Mouse (Mus musculus): ENCODE measurements around the gene Sf3b4. TPM values are rescaled to one million over a fixed set of nuclear protein-coding genes. Genes with fewer than 3 reads are reported as not detected.
"Not testable (repeated sequence)": the region's sequence is repeated elsewhere in the genome, so short reads cannot be mapped to it uniquely, and the experiment has no call there.

Gene Sf3b4
- total and polyA plus RNA-seq, 2 experiments from 2014 or later, result 94.8 to 144 TPM

GRCm38 (mm10) chr3:96170976-96171545 lies 1.1 kb upstream of the Sf3b4 start:
- Histone ChIP-seq H3K27ac (peak overlapping the region; percentile 99), H3K9ac (replicated peaks; ENCODE audit: low read length) (peak overlapping the region; percentile 89), H3K4me2 (ENCODE audit: low read depth, low read length) (peak overlapping the region; percentile 98), H3K4me3 (ENCODE audit: low read length) (peak overlapping the region; percentile 95), H3K36me3 (ENCODE audit: insufficient read depth, low read length) (peaks cover 17% of the 10 kb centered on the region), H3K27me3 (ENCODE audit: insufficient read depth, low read length) (no peaks in the 10 kb centered on the region), H3K4me1 (ENCODE audit: insufficient read depth, low read length) (peaks cover 11% of the 10 kb centered on the region), H3K9me3 (ENCODE audit: low read length) (no peaks in the 10 kb centered on the region)
- no peak for ATAC-seq
- no peak for DNase-seq (ENCODE audit: low spot score)
- TF ChIP-seq CTCF (IDR thresholded peaks at IDR 0.05; ENCODE audit: low read depth), result no peak
- 74% methylated on average over 10 of the region's 10 CpGs for WGBS

GRCm38 (mm10) chr3:96171583-96172196 lies 442 bp upstream of the Sf3b4 start:
- ATAC-seq, result peak; percentile 10; the same call in 1 of the 2 replicates
- Histone ChIP-seq H3K4me1 (ENCODE audit: insufficient read depth, low read length) (peaks cover 11% of the 10 kb centered on the region), H3K4me3 (ENCODE audit: low read length) (peak overlapping the region; percentile 95), H3K27me3 (ENCODE audit: insufficient read depth, low read length) (no peaks in the 10 kb centered on the region), H3K9ac (replicated peaks; ENCODE audit: low read length) (peak overlapping the region; percentile 89), H3K4me2 (ENCODE audit: low read depth, low read length) (peak overlapping the region; percentile 98), H3K27ac (peak overlapping the region; percentile 99), H3K36me3 (ENCODE audit: insufficient read depth, low read length) (peaks cover 22% of the 10 kb centered on the region), H3K9me3 (ENCODE audit: low read length) (no peaks in the 10 kb centered on the region)
- no peak for TF ChIP-seq CTCF (IDR thresholded peaks at IDR 0.05; ENCODE audit: low read depth)
- WGBS, result 21% methylated on average over 18 of the region's 18 CpGs
- DNase-seq (ENCODE audit: low spot score), result no peak

- DNase-seq (ENCODE audit: low spot score), result no peak
These were observed 1.1 kb downstream of the Sf3b4 start for GRCm38 (mm10) chr3:96173185-96173584.

GRCm38 (mm10) chr3:96174042-96174441 lies 1.9 kb downstream of the Sf3b4 start:
- peaks cover 32% of the 10 kb centered on the region for H3K36me3 ChIP-seq (ENCODE audit: insufficient read depth, low read length)
- H3K4me1 ChIP-seq (ENCODE audit: insufficient read depth, low read length), result peaks cover 11% of the 10 kb centered on the region
- not testable (repeated sequence) for H3K4me3 ChIP-seq (ENCODE audit: low read length); H3K27ac ChIP-seq; H3K27me3 ChIP-seq (ENCODE audit: insufficient read depth, low read length); ATAC-seq; DNase-seq (ENCODE audit: low spot score); H3K4me2 ChIP-seq (ENCODE audit: low read depth, low read length); H3K9ac ChIP-seq (replicated peaks; ENCODE audit: low read length); H3K9me3 ChIP-seq (ENCODE audit: low read length)
- WGBS, result 65% methylated on average over 4 of the region's 4 CpGs

More at GRCm38 (mm10) chr3:96173185-96173584, 1.1 kb downstream of the Sf3b4 start:
- ATAC-seq, result no peak
- peak overlapping the region; percentile 89 for H3K9ac ChIP-seq (replicated peaks; ENCODE audit: low read length)
- WGBS, result 37% methylated on average over 7 of the region's 7 CpGs
- H3K9me3 ChIP-seq (ENCODE audit: low read length), result no peaks in the 10 kb centered on the region
- H3K4me1 ChIP-seq (ENCODE audit: insufficient read depth, low read length), result peaks cover 11% of the 10 kb centered on the region
- H3K27me3 ChIP-seq (ENCODE audit: insufficient read depth, low read length), result no peaks in the 10 kb centered on the region
- peak overlapping the region; percentile 99; the same call in 1 of the 2 replicates for H3K27ac ChIP-seq
- H3K4me3 ChIP-seq (ENCODE audit: low read length), result peak overlapping the region; percentile 95
- H3K36me3 ChIP-seq (ENCODE audit: insufficient read depth, low read length), result peaks cover 30% of the 10 kb centered on the region
- peak overlapping the region; percentile 98 for H3K4me2 ChIP-seq (ENCODE audit: low read depth, low read length)
- no peak for TF ChIP-seq CTCF (IDR thresholded peaks at IDR 0.05; ENCODE audit: low read depth)

GRCm38 (mm10) chr3:96175251-96175650 lies 3.1 kb downstream of the Sf3b4 start:
- no peak overlapping the region for H3K4me3 ChIP-seq (ENCODE audit: low read length)
- H3K27me3 ChIP-seq (ENCODE audit: insufficient read depth, low read length), result no peaks in the 10 kb centered on the region
- H3K36me3 ChIP-seq (ENCODE audit: insufficient read depth, low read length), result peaks cover 29% of the 10 kb centered on the region
- no peak for TF ChIP-seq CTCF (IDR thresholded peaks at IDR 0.05; ENCODE audit: low read depth)
- H3K4me2 ChIP-seq (ENCODE audit: low read depth, low read length), result no peak overlapping the region
- H3K9ac ChIP-seq (replicated peaks; ENCODE audit: low read length), result no peak overlapping the region
- ATAC-seq (no peak), DNase-seq (ENCODE audit: low spot score) (no peak)
- no peak overlapping the region for H3K27ac ChIP-seq
- WGBS, result 94% methylated on average over 6 of the region's 6 CpGs
- H3K9me3 ChIP-seq (ENCODE audit: low read length), result no peaks in the 10 kb centered on the region
- H3K4me1 ChIP-seq (ENCODE audit: insufficient read depth, low read length), result peaks cover 11% of the 10 kb centered on the region

GRCm38 (mm10) chr3:96178427-96178826 lies 6.3 kb downstream of the Sf3b4 start:
- Histone ChIP-seq H3K36me3 (ENCODE audit: insufficient read depth, low read length) (peaks cover 29% of the 10 kb centered on the region), H3K27ac (no peak overlapping the region), H3K9me3 (ENCODE audit: low read length) (no peaks in the 10 kb centered on the region), H3K27me3 (ENCODE audit: insufficient read depth, low read length) (no peaks in the 10 kb centered on the region), H3K4me3 (ENCODE audit: low read length) (no peak overlapping the region), H3K4me1 (ENCODE audit: insufficient read depth, low read length) (peaks cover 13% of the 10 kb centered on the region; the same call in 1 of the 2 replicates), H3K9ac (replicated peaks; ENCODE audit: low read length) (no peak overlapping the region), H3K4me2 (ENCODE audit: low read depth, low read length) (no peak overlapping the region)
- whole genome bisulfite sequencing, result 96% methylated on average over 4 of the region's 4 CpGs
- ATAC-seq, result no peak
- no peak for DNase-seq (ENCODE audit: low spot score)
- no peak for TF ChIP-seq CTCF (IDR thresholded peaks at IDR 0.05; ENCODE audit: low read depth)

GRCm38 (mm10) chr3:96178902-96179301 lies 6.8 kb downstream of the Sf3b4 start:
- WGBS, result 77% methylated on average over 2 of the region's 2 CpGs
- ATAC-seq (no peak), DNase-seq (ENCODE audit: low spot score) (no peak)
- Histone ChIP-seq H3K9ac (replicated peaks; ENCODE audit: low read length) (no peak overlapping the region), H3K4me3 (ENCODE audit: low read length) (no peak overlapping the region), H3K27me3 (ENCODE audit: insufficient read depth, low read length) (no peaks in the 10 kb centered on the region), H3K4me1 (ENCODE audit: insufficient read depth, low read length) (peaks cover 13% of the 10 kb centered on the region; the same call in 1 of the 2 replicates), H3K9me3 (ENCODE audit: low read length) (no peaks in the 10 kb centered on the region), H3K27ac (no peak overlapping the region), H3K36me3 (ENCODE audit: insufficient read depth, low read length) (peaks cover 29% of the 10 kb centered on the region), H3K4me2 (ENCODE audit: low read depth, low read length) (no peak overlapping the region)
- no peak for TF ChIP-seq CTCF (IDR thresholded peaks at IDR 0.05; ENCODE audit: low read depth)
